Mouse (Mus musculus) T-cell, adult 2 months (primary cell): ENCODE results near the gene Prg4.

Source experiments
- DNase-seq: peaks from one replicate; pipeline ENCODE4 v3.0.0; 2022; ENCODE audit warnings: low spot score

Gene Prg4

GRCm38 (mm10) chr1:150466132-150466531, at the start of gene Prg4:
Gene Prg4 (minus strand): TSS chr1:150466165.
- DNase-seq: no peak

GRCm38 (mm10) chr1:150513041-150513440, 47.1 kb upstream of the Prg4 start:
- DNase-seq: no peak

GRCm38 (mm10) chr1:150505794-150506193, 39.8 kb upstream of the Prg4 start:
- no peak for DNase-seq

- no peak for DNase-seq
Measured at GRCm38 (mm10) chr1:150503321-150503720, 37.4 kb upstream of the Prg4 start.

GRCm38 (mm10) chr1:150498177-150498576, 32.2 kb upstream of the Prg4 start:
- no peak for DNase-seq

- no peak for DNase-seq
Measured at GRCm38 (mm10) chr1:150497690-150498089, 31.7 kb upstream of the Prg4 start.

GRCm38 (mm10) chr1:150496626-150497302, 30.8 kb upstream of the Prg4 start:
- DNase-seq: no peak

- no peak for DNase-seq
Measured at GRCm38 (mm10) chr1:150489148-150489547, 23.2 kb upstream of the Prg4 start.

GRCm38 (mm10) chr1:150480674-150481073, 14.7 kb upstream of the Prg4 start:
- DNase-seq: no peak

- no peak for DNase-seq
Measured at GRCm38 (mm10) chr1:150472525-150472924, 6.6 kb upstream of the Prg4 start.

- no peak for DNase-seq
Measured at GRCm38 (mm10) chr1:150469992-150470391, 4.0 kb upstream of the Prg4 start.

GRCm38 (mm10) chr1:150465364-150465763, 601 bp downstream of the Prg4 start:
- DNase-seq: peak; percentile 52

- no peak for DNase-seq
Measured at GRCm38 (mm10) chr1:150463691-150464090, 2.3 kb downstream of the Prg4 start.

GRCm38 (mm10) chr1:150463068-150463467, 2.9 kb downstream of the Prg4 start:
- no peak for DNase-seq

GRCm38 (mm10) chr1:150460595-150460994, 5.4 kb downstream of the Prg4 start:
- no peak for DNase-seq

- DNase-seq: no peak
Measured at GRCm38 (mm10) chr1:150459599-150459998, 6.4 kb downstream of the Prg4 start.

- DNase-seq: no peak
Measured at GRCm38 (mm10) chr1:150458977-150459376, 7.0 kb downstream of the Prg4 start.

- DNase-seq: no peak
Measured at GRCm38 (mm10) chr1:150441731-150442130, 24.2 kb downstream of the Prg4 start.

GRCm38 (mm10) chr1:150438641-150439040, 27.3 kb downstream of the Prg4 start:
- DNase-seq: no peak

GRCm38 (mm10) chr1:150426216-150426615, 39.7 kb downstream of the Prg4 start:
- DNase-seq: no peak

GRCm38 (mm10) chr1:150425665-150426064, 40.3 kb downstream of the Prg4 start:
- DNase-seq: no peak

GRCm38 (mm10) chr1:150418426-150418825, 47.5 kb downstream of the Prg4 start:
- DNase-seq: no peak

- DNase-seq: no peak
Measured at GRCm38 (mm10) chr1:150416006-150416405, 50.0 kb downstream of the Prg4 start.

- no peak for DNase-seq
Measured at GRCm38 (mm10) chr1:150409996-150410395, 56.0 kb downstream of the Prg4 start.
